Mouse (Mus musculus) common myeloid progenitor, adult 5-6 weeks (primary cell): ENCODE measurements at regions not wholly inside any gene's neighbourhood (a gene's known extent, or its start where the extent isn't known, plus 50 kb on each side); places are given as distances from the start of the nearest gene placed in this dataset.
A peak's percentile ranks its signal among the peaks of the same experiment; 100 is the strongest.

Experiments used
- ATAC-seq: replicated peaks from 2 replicates; pipeline ENCODE4 v1.8.0; 2016; ENCODE audit warnings: low read depth, mild to moderate bottlenecking, moderate TSS enrichment, inconsistent platforms; ENCODE audit not compliant: poor library complexity, severe bottlenecking

DNA sequence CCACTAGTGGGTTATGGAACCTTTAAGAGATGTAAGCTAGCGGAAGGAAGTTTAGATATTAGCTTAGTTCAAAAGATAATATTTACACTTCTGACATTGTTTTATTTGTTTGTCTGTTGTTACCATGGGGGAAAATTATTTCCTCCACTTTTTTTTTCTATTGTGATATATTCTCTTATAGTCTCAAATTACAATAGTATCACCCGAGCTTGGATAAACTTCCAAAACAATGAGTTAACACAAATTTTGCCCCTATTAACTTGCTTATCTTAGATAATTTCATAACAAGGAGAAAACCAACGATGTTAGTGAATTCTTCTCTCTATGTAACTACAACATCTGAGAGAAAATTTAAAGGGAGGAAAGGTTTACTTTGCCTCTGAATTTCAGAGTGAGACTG lies 1350.1 kb downstream of the Cdh8 start:
- no peak for ATAC-seq

DNA sequence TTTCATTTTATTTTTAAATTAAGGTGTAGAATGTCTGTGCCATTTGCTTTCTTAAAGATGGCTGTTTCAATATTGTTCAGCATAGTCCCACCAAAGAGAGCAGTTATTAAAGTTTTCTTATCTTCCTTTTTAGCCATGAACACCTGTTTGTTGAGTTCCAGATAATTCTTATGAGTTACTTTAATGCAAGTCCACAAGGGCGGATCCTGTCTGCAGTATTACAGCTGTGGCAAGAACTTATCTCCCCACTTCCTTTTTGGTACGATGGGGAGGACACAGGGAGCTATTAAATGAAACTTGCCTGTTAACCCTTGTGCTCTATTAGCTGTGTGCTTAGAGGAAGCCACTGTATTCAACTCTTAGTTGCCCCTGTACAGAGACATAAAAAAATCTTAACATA lies 1350.9 kb downstream of the Cdh8 start:
- ATAC-seq, result 0 out of 2 replicates have a peak, but pooled peaks have one; percentile 18

DNA sequence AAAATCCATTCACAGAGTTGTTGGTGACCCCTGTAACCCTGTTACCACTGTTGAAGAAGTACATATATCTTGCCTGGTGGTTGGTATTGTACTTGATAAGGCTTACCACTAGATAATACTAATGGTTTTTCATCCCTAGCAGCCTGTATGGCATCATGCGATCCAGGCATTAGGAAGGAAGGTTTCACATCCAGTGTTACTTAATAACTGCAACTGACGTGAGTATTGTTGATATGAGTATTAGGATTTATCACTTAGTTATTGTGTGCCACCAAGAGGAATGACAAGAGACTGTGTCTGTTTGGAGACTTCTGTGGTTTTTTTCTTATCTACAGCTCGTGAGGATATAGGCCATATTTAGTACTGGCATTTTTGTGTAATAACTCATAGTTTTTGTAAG lies 1354.5 kb downstream of the Cdh8 start:
- no peak for ATAC-seq

DNA sequence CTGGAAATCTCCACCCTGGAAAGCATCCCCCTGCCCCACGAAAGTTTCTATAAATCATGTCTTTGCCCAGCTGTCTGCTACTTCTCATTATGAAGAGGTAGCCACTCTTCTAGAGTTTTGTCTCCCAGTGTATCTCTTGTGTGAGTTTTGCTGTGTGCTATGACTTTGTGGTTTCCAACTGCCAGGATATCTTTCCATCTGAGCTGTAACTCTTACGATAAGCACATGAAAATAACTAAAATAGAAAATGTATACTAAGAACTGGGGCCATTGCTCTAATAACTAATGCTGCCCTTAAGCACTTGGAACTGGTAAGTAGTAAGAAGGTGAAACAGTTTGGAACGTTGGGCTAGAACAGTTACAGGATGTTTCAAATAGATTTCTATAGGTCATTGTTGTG lies 1362.6 kb downstream of the Cdh8 start:
- ATAC-seq, result no peak

DNA sequence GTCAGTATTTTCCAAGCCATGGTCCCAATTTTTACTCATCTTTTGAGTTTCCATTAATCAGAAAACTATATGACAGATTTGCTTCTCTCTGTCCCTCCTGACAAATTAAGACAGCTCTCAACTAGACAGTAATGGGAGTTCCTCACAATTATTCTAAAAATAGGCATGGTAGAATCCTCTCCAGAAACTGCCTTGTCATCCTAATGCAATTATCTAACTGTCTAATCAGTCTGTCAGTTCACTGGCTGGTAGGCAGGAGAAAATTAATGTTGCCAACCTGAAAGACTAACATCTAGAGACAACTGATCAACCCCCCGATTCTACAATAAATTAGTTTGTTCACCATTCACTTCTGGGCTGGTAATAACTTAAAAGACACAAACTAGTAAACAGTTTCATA lies 1399.7 kb downstream of the Cdh8 start:
- no peak for ATAC-seq
